In genomic region chr5:45670894-45671494, GRCm38 (mm10) we compare ENCODE assay signal across 10 mouse cellular contexts. TPM values are rescaled to one million over a fixed set of nuclear protein-coding genes. Genes with fewer than 3 reads are reported as not detected.
DNase-seq lines count a peak whose midpoint lies in the region; ATAC-seq and TF ChIP-seq lines count a peak whose summit lies in the region.
"Had no signal": no experiment of that assay in that cellular context is flagged by ENCODE, and none has a peak within 500 bp of the region (broad histone marks: within the 10 kb centered on the region; RNA-seq: fewer than 3 reads in every experiment).

No protein-coding gene starts in this region.

- DNase-seq in midbrain, embryonic 11.5 days (ENCODE audit: low spot score, missing footprints) = no peak
- DNase-seq in midbrain, postnatal 0 days (ENCODE audit: low spot score) = no peak
- DNase-seq in cerebellum, postnatal 14 days = no peak
- no peak for DNase-seq in cerebellum, adult 11 months
- DNase-seq in natural killer cell, adult 2 months (ENCODE audit: low spot score in 2 of 2) = no peak
- DNase-seq: kidney, postnatal 10 days; lung, postnatal 14 days; right cerebral cortex, postnatal 4 days had no signal

- H3K27me3 ChIP-seq in midbrain, embryonic 11.5 days (ENCODE audit: control insufficient read depth, insufficient read depth, low read length) = no peaks in the 10 kb centered on the region
- H3K27me3 ChIP-seq in midbrain, postnatal 0 days (ENCODE audit: insufficient read depth, low read length) = no peaks in the 10 kb centered on the region
- no peaks in the 10 kb centered on the region for H3K27me3 ChIP-seq in forebrain, embryonic 15.5 days
- H3K27me3 ChIP-seq in limb, embryonic 15.5 days = no peaks in the 10 kb centered on the region

- H3K4me2 ChIP-seq in midbrain, embryonic 11.5 days = peak overlapping the region; percentile 71
- H3K4me2 ChIP-seq in midbrain, postnatal 0 days (ENCODE audit: low read depth, low read length, poor library complexity, severe bottlenecking) = no peak overlapping the region
- peak overlapping the region; percentile 83 for H3K4me2 ChIP-seq in forebrain, embryonic 15.5 days (replicated peaks)
- H3K4me2 ChIP-seq in limb, embryonic 15.5 days = peak overlapping the region; percentile 96; the same call in 1 of the 2 replicates

- no peak overlapping the region for H3K9ac ChIP-seq in midbrain, embryonic 11.5 days (ENCODE audit: low read length)
- no peak overlapping the region for H3K9ac ChIP-seq in midbrain, postnatal 0 days (replicated peaks; ENCODE audit: low read length, poor library complexity, severe bottlenecking)
- no peak overlapping the region for H3K9ac ChIP-seq in forebrain, embryonic 15.5 days (replicated peaks)
- no peak overlapping the region for H3K9ac ChIP-seq in limb, embryonic 15.5 days

- no peaks in the 10 kb centered on the region for H3K36me3 ChIP-seq in midbrain, embryonic 11.5 days (ENCODE audit: control insufficient read depth, insufficient read depth, low read length)
- H3K36me3 ChIP-seq in midbrain, postnatal 0 days (ENCODE audit: insufficient read depth, low read length) = no peaks in the 10 kb centered on the region
- H3K36me3 ChIP-seq in forebrain, embryonic 15.5 days = no peaks in the 10 kb centered on the region; the same call in 1 of the 2 replicates
- peaks cover 4% of the 10 kb centered on the region for H3K36me3 ChIP-seq in limb, embryonic 15.5 days

- ATAC-seq in midbrain, embryonic 11.5 days (ENCODE audit: low FRiP score) = no peak
- ATAC-seq in midbrain, postnatal 0 days (ENCODE audit: low FRiP score) = no peak
- no peak for ATAC-seq in forebrain, embryonic 15.5 days (replicated peaks)
- no peak for ATAC-seq in limb, embryonic 15.5 days (ENCODE audit: insufficient number of reproducible peaks, low FRiP score, low TSS enrichment, low read depth)

- peak overlapping the region; percentile 79 for H3K4me3 ChIP-seq in midbrain, embryonic 11.5 days (ENCODE audit: low read depth, low read length)
- no peak overlapping the region for H3K4me3 ChIP-seq in midbrain, postnatal 0 days (ENCODE audit: low read depth, low read length)
- H3K4me3 ChIP-seq in forebrain, embryonic 15.5 days = peak overlapping the region; percentile 63
- H3K4me3 ChIP-seq in limb, embryonic 15.5 days = peak overlapping the region; percentile 83

- peaks cover 6% of the 10 kb centered on the region; the same call in 1 of the 2 replicates for H3K4me1 ChIP-seq in midbrain, embryonic 11.5 days (ENCODE audit: control insufficient read depth, insufficient read depth, low read length)
- no peaks in the 10 kb centered on the region for H3K4me1 ChIP-seq in midbrain, postnatal 0 days (ENCODE audit: insufficient read depth, low read length)
- H3K4me1 ChIP-seq in forebrain, embryonic 15.5 days = peaks cover 16% of the 10 kb centered on the region
- H3K4me1 ChIP-seq in limb, embryonic 15.5 days = peaks cover 11% of the 10 kb centered on the region

- no peak for TF ChIP-seq CTCF in midbrain, postnatal 0 days (IDR thresholded peaks at IDR 0.05)

- no peak overlapping the region for H3K27ac ChIP-seq in midbrain, embryonic 11.5 days (ENCODE audit: low read depth, low read length)
- H3K27ac ChIP-seq in midbrain, postnatal 0 days (ENCODE audit: low read depth, low read length) = no peak overlapping the region
- no peak overlapping the region for H3K27ac ChIP-seq in forebrain, embryonic 15.5 days (replicated peaks)
- H3K27ac ChIP-seq in limb, embryonic 15.5 days = no peak overlapping the region

- H3K9me3 ChIP-seq in midbrain, embryonic 11.5 days (ENCODE audit: control insufficient read depth, low read length) = no peaks in the 10 kb centered on the region
- no peaks in the 10 kb centered on the region for H3K9me3 ChIP-seq in midbrain, postnatal 0 days (ENCODE audit: low read length)
- H3K9me3 ChIP-seq in forebrain, embryonic 15.5 days = no peaks in the 10 kb centered on the region
- H3K9me3 ChIP-seq in limb, embryonic 15.5 days = no peaks in the 10 kb centered on the region

- WGBS in midbrain, embryonic 11.5 days = 54% methylated on average over 5 of the region's 5 CpGs
- 52% methylated on average over 5 of the region's 5 CpGs for WGBS in midbrain, postnatal 0 days
- WGBS in forebrain, embryonic 15.5 days = 50% methylated on average over 5 of the region's 5 CpGs
- WGBS in limb, embryonic 15.5 days = 52% methylated on average over 5 of the region's 5 CpGs

RNA-seq across cellular contexts. Expression of gene Ncapg, which starts 1.3 kb away (rescaled TPM):
- polyA plus RNA-seq in midbrain, embryonic 11.5 days (2014; fragmentation: Nextera tagmentation; extraction: Ambion mirVana) = 83.0 and 95.3 TPM in 2 replicates
- 2.4 and 3.2 TPM in 2 replicates for total RNA-seq in midbrain, postnatal 0 days (2014; rRNA removed)
- polyA plus RNA-seq in midbrain, postnatal 0 days (2015; fragmentation: Nextera tagmentation; extraction: Ambion mirVana) = 2.1 and 2.4 TPM in 2 replicates
- 25.7 and 26.5 TPM in 2 replicates for polyA plus RNA-seq in forebrain, embryonic 15.5 days (2015; fragmentation: Nextera tagmentation; extraction: Ambion mirVana)
- 33.0 and 35.7 TPM in 2 replicates for polyA plus RNA-seq in limb, embryonic 15.5 days (2015; fragmentation: Nextera tagmentation; extraction: Ambion mirVana)

RNA-seq across cellular contexts. Expression of gene Fam184b, which starts 31.6 kb away (rescaled TPM):
- polyA plus RNA-seq in midbrain, embryonic 11.5 days (2014; fragmentation: Nextera tagmentation; extraction: Ambion mirVana) = 0.55 and 0.76 TPM in 2 replicates
- total RNA-seq in midbrain, postnatal 0 days (2014; rRNA removed) = 13.0 and 13.9 TPM in 2 replicates
- polyA plus RNA-seq in midbrain, postnatal 0 days (2015; fragmentation: Nextera tagmentation; extraction: Ambion mirVana) = 9.4 and 9.5 TPM in 2 replicates
- 3.7 and 4.2 TPM in 2 replicates for polyA plus RNA-seq in forebrain, embryonic 15.5 days (2015; fragmentation: Nextera tagmentation; extraction: Ambion mirVana)
- 2.7 and 3.7 TPM in 2 replicates for polyA plus RNA-seq in limb, embryonic 15.5 days (2015; fragmentation: Nextera tagmentation; extraction: Ambion mirVana)
